Mouse (Mus musculus) kidney, embryonic 15.5 days (tissue): Measurements from ENCODE around the gene Dcbld1. TPM values are rescaled to one million over a fixed set of nuclear protein-coding genes. Genes with fewer than 3 reads are reported as not detected.
A peak's percentile ranks its signal among the peaks of the same experiment; 100 is the strongest.
"Not testable (repeated sequence)": the region's sequence is repeated elsewhere in the genome, so short reads cannot be mapped to it uniquely, and the experiment has no call there.

ENCODE experiments used
- ATAC-seq: fragments of 200-750 bp; cut with Nextera tagmentation; replicated peaks from 2 replicates; pipeline ENCODE4 v1.8.0; 2017; ENCODE audit warnings: moderate TSS enrichment; ENCODE audit not compliant: low FRiP score
- H3K27ac ChIP-seq: fragments of 300-500 bp; sonication (generic); 2 replicates; pipeline ENCODE4 v1.5.1; 2015; ENCODE audit warnings: mild to moderate bottlenecking, inconsistent platforms
- H3K27me3 ChIP-seq: fragments of 300-500 bp; sonication (generic); 2 replicates; pipeline ENCODE4 v1.6.1; 2015; ENCODE audit warnings: inconsistent platforms
- H3K36me3 ChIP-seq: fragments of 300-500 bp; sonication (generic); 2 replicates; pipeline ENCODE4 v1.6.1; 2015; ENCODE audit warnings: inconsistent platforms
- H3K4me1 ChIP-seq: fragments of 300-500 bp; sonication (generic); 2 replicates; pipeline ENCODE4 v1.6.1; 2015; ENCODE audit warnings: inconsistent platforms
- H3K4me2 ChIP-seq: fragments of 300-500 bp; sonication (generic); 2 replicates; pipeline ENCODE4 v1.6.1; 2015; ENCODE audit warnings: moderate library complexity, mild to moderate bottlenecking, inconsistent platforms
- H3K4me3 ChIP-seq: fragments of 300-500 bp; sonication (generic); replicated peaks from 2 replicates; pipeline ENCODE4 v1.5.1; 2015; ENCODE audit warnings: mild to moderate bottlenecking, inconsistent platforms
- H3K9ac ChIP-seq: fragments of 300-500 bp; sonication (generic); 2 replicates; pipeline ENCODE4 v1.6.1; 2015; ENCODE audit warnings: mild to moderate bottlenecking, inconsistent platforms
- H3K9me3 ChIP-seq: fragments of 300-500 bp; sonication (generic); replicated peaks from 2 replicates; pipeline ENCODE4 v1.6.1; 2016; ENCODE audit warnings: inconsistent platforms
- WGBS: fragments of 180-500 bp; shearing (Covaris S2); methylation state at CpG from one replicate; pipeline ENCODE4 v1.1.7; 2015; ENCODE audit warnings: mixed read lengths; 5-methylcytosine and 5-hydroxymethylcytosine counted together
- polyA plus RNA-seq: library from polyadenylated mRNA; unstranded; fragments of >200 nt; fragmentation: Nextera tagmentation; extraction: Ambion mirVana; gene quantifications from 2 replicates; pipeline ENCODE4 v1.2.1, GENCODE M21; 2015

The Dcbld1 gene
- polyA plus RNA-seq, 1 experiment from 2014 or later: 28.6 TPM

DNA sequence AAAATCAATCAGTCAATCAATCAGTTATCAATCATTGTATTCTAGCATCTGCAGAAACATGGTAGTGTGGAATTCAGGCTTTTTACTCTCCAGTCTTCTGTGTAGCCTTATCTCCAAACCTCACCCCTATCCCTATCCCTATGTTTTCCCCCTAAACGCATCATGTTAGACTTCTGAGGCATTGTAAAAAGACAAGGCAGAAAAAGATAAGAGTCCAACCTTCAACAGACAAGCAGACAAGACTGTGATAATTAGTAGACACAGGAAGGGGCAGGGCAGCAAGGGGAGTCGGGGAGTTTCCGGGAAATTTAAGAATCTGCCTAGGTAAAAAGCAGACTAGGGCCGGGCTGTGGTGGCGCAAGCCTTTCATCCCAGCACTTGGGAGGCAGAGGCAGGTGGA lies 38.0 kb downstream of the Dcbld1 start:
- 78% methylated on average over 5 of the region's 5 CpGs for WGBS
- no peak for ATAC-seq

DNA sequence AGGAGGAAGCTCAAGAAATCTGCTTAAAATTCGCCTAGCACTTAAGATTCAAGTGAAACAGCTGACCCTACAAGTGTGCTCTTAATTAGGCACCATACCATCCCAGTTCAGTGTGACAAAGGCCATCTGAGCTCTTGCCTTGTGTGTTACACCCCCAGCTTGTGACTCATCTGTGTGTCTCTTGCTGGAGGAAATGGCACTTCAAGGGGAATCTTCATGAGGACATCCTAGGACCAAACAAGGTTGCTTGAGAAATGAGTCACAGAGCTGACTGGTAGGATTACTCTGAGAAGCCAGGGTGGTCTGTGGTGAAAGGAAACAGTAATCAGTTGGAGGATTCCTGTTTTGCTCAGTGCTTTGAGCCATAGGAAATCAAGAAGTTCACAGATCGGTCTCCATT lies 39.6 kb downstream of the Dcbld1 start:
- no peak for ATAC-seq
- no peak overlapping the region for H3K27ac ChIP-seq
- 64% methylated on average over 2 of the region's 2 CpGs for WGBS
- H3K36me3 ChIP-seq: 0 out of 2 replicates have a peak, but pooled peaks cover 4% of the 10 kb centered on the region
- no peaks in the 10 kb centered on the region for H3K9me3 ChIP-seq
- H3K27me3 ChIP-seq: no peaks in the 10 kb centered on the region
- H3K9ac ChIP-seq: no peak overlapping the region
- 0 out of 2 replicates have a peak, but pooled peaks cover 4% of the 10 kb centered on the region for H3K4me1 ChIP-seq
- H3K4me3 ChIP-seq: no peak overlapping the region
- no peak overlapping the region for H3K4me2 ChIP-seq

More for the DNA sequence above, 38.0 kb downstream of the Dcbld1 start:
- no peaks in the 10 kb centered on the region for H3K9me3 ChIP-seq
- 0 out of 2 replicates have a peak, but pooled peaks cover 5% of the 10 kb centered on the region for H3K36me3 ChIP-seq
- H3K27ac ChIP-seq: no peak overlapping the region
- H3K27me3 ChIP-seq: no peaks in the 10 kb centered on the region
- H3K4me1 ChIP-seq: 0 out of 2 replicates have a peak, but pooled peaks cover 2% of the 10 kb centered on the region
- H3K9ac ChIP-seq: no peak overlapping the region
- no peak overlapping the region for H3K4me3 ChIP-seq
- no peak overlapping the region for H3K4me2 ChIP-seq

DNA sequence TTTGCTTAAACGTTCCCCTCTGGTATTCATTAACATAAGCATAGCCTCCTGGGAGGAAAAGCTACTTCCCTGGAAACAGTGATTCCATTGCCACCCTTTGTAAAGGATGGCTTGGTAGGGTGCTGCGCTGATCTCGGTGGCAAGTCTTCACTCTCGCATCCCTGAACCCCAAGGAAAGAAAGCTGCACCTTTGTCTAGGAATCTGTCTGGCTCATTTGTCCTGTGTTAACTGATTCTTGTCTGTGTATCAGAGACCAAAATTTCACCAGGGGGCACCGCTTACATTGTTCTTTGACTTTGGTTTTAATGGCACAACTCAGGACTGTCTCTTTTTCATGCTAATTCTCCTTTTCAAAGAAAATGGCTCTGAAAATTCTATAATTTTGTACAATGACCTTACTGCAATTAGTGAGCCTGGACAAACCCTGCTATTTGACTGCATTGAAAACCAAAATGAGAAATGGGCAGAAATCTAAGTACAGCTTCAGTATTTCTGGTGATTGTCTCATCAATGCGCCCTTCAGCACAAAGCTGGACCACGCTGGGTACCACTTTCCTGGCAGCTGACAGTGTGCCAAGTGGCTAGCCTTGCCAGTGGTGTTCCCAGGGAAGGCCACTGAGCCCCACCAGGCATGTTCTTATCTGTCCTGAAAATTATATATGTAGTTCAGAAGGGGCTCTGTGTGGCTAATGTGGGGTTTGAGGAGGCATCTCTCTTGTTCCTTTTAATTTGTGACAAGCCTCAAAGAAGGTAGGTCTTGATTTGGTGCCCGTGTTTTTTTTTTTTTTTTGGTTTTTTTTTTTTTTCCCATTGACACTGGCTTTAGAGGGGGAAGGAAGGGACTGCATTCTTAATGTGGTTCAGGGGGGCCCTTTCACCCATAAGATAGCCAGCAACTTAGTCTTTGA lies 40.8 kb downstream of the Dcbld1 start:
- H3K9ac ChIP-seq: no peak overlapping the region
- WGBS: 63% methylated on average over 8 of the region's 8 CpGs
- H3K9me3 ChIP-seq: no peaks in the 10 kb centered on the region
- 0 out of 2 replicates have a peak, but pooled peaks cover 7% of the 10 kb centered on the region for H3K4me1 ChIP-seq
- H3K4me2 ChIP-seq: no peak overlapping the region
- H3K36me3 ChIP-seq: 0 out of 2 replicates have a peak, but pooled peaks cover 4% of the 10 kb centered on the region
- no peak for ATAC-seq
- 0 out of 2 replicates have a peak overlapping the region, but pooled peaks have one; percentile 27 for H3K27ac ChIP-seq
- H3K4me3 ChIP-seq: no peak overlapping the region
- no peaks in the 10 kb centered on the region for H3K27me3 ChIP-seq

GRCm38 (mm10) chr10:52274910-52275604 lies 41.6 kb downstream of the Dcbld1 start:
- Histone ChIP-seq H3K4me2 (no peak overlapping the region), H3K4me3 (no peak overlapping the region), H3K9ac (no peak overlapping the region), H3K36me3 (0 out of 2 replicates have a peak, but pooled peaks cover 4% of the 10 kb centered on the region), H3K27me3 (no peaks in the 10 kb centered on the region), H3K27ac (peak overlapping the region; percentile 27; the same call in 1 of the 2 replicates), H3K9me3 (no peaks in the 10 kb centered on the region), H3K4me1 (0 out of 2 replicates have a peak, but pooled peaks cover 7% of the 10 kb centered on the region)
- ATAC-seq: no peak
- WGBS: 37% methylated on average over 15 of the region's 15 CpGs

- no peak overlapping the region for H3K9ac ChIP-seq
These were observed 43.2 kb downstream of the Dcbld1 start for GRCm38 (mm10) chr10:52276579-52276978.

GRCm38 (mm10) chr10:52277564-52277963 lies 44.1 kb downstream of the Dcbld1 start:
- not testable (repeated sequence) for H3K4me1 ChIP-seq, H3K9me3 ChIP-seq, H3K4me2 ChIP-seq, H3K27me3 ChIP-seq, H3K9ac ChIP-seq, H3K4me3 ChIP-seq, ATAC-seq, H3K27ac ChIP-seq
- WGBS: 90% methylated on average over 8 of the region's 8 CpGs
- 0 out of 2 replicates have a peak, but pooled peaks cover 11% of the 10 kb centered on the region for H3K36me3 ChIP-seq

More at GRCm38 (mm10) chr10:52276579-52276978, 43.2 kb downstream of the Dcbld1 start:
- H3K27me3 ChIP-seq: no peaks in the 10 kb centered on the region
- ATAC-seq: no peak
- H3K27ac ChIP-seq: no peak overlapping the region
- 0 out of 2 replicates have a peak, but pooled peaks cover 4% of the 10 kb centered on the region for H3K36me3 ChIP-seq
- H3K4me1 ChIP-seq: 0 out of 2 replicates have a peak, but pooled peaks cover 7% of the 10 kb centered on the region
- H3K4me2 ChIP-seq: no peak overlapping the region
- WGBS: 89% methylated on average over 3 of the region's 3 CpGs
- H3K9me3 ChIP-seq: no peaks in the 10 kb centered on the region
- H3K4me3 ChIP-seq: no peak overlapping the region

- WGBS: 60% methylated on average over 9 of the region's 9 CpGs
- Histone ChIP-seq H3K4me2 (no peak overlapping the region), H3K9ac (no peak overlapping the region), H3K9me3 (no peaks in the 10 kb centered on the region), H3K36me3 (0 out of 2 replicates have a peak, but pooled peaks cover 7% of the 10 kb centered on the region), H3K27ac (no peak overlapping the region), H3K4me1 (0 out of 2 replicates have a peak, but pooled peaks cover 7% of the 10 kb centered on the region), H3K27me3 (no peaks in the 10 kb centered on the region), H3K4me3 (no peak overlapping the region)
- ATAC-seq: 0 out of 2 replicates have a peak, but pooled peaks have one; percentile 33
These were observed 44.6 kb downstream of the Dcbld1 start for GRCm38 (mm10) chr10:52278011-52278434.

- no peaks in the 10 kb centered on the region for H3K27me3 ChIP-seq
- no peak overlapping the region for H3K9ac ChIP-seq
- H3K4me1 ChIP-seq: 0 out of 2 replicates have a peak, but pooled peaks cover 7% of the 10 kb centered on the region
- ATAC-seq: no peak
- H3K4me2 ChIP-seq: no peak overlapping the region
- H3K36me3 ChIP-seq: 0 out of 2 replicates have a peak, but pooled peaks cover 7% of the 10 kb centered on the region
- no peak overlapping the region for H3K27ac ChIP-seq
- H3K4me3 ChIP-seq: no peak overlapping the region
- H3K9me3 ChIP-seq: no peaks in the 10 kb centered on the region
- 64% methylated on average over 3 of the region's 3 CpGs for WGBS
These were observed 45.4 kb downstream of the Dcbld1 start for GRCm38 (mm10) chr10:52278866-52279265.

DNA sequence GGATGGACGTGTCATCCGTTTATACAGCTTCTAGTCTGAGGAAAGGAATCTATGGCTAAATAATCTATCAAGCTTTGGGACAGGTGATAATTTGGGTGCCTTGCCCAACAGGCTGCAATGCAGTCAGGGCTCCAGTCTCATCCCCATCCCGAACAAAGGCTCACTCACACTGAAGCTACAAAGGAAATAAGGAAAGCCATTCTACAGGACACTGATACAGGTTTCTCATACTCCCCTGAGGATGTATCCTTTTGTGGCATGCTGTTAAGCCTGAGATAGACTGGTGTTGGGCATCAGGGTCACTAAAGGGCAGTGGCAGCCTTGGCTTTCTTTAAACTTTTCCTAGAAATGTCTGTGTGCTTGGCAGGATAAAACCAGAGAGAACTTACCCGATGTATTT lies 46.5 kb downstream of the Dcbld1 start:
- WGBS: 85% methylated on average over 4 of the region's 4 CpGs
- H3K4me3 ChIP-seq: no peak overlapping the region

DNA sequence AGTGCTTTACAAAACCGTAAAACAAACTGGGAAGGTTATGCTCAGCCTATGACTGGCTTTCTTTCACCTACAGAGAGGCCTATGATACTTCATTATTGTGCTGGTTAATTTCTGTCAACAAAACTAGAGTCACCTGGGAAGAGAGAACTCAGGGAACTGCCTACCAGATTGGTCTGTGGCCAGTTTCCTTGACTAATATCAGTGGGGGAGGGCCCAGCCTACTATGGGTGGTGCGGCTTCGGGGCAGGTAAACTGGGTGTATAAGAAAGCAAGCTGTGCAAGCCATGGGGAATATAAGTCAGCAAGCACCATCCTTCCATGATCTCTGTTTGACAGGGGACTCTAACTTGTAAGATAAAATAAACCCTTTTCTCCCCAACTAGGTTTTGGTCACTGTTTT lies 47.2 kb downstream of the Dcbld1 start:
- Histone ChIP-seq H3K9ac (no peak overlapping the region), H3K27ac (no peak overlapping the region), H3K4me1 (0 out of 2 replicates have a peak, but pooled peaks cover 5% of the 10 kb centered on the region), H3K4me3 (no peak overlapping the region), H3K4me2 (no peak overlapping the region), H3K9me3 (no peaks in the 10 kb centered on the region), H3K36me3 (0 out of 2 replicates have a peak, but pooled peaks cover 7% of the 10 kb centered on the region), H3K27me3 (no peaks in the 10 kb centered on the region)
- ATAC-seq: no peak
- WGBS: 86% methylated on average over 3 of the region's 3 CpGs

More for the DNA sequence above, 46.5 kb downstream of the Dcbld1 start:
- 0 out of 2 replicates have a peak, but pooled peaks cover 5% of the 10 kb centered on the region for H3K4me1 ChIP-seq
- no peaks in the 10 kb centered on the region for H3K9me3 ChIP-seq
- H3K27me3 ChIP-seq: no peaks in the 10 kb centered on the region
- no peak overlapping the region for H3K4me2 ChIP-seq
- ATAC-seq: no peak
- 0 out of 2 replicates have a peak, but pooled peaks cover 7% of the 10 kb centered on the region for H3K36me3 ChIP-seq
- no peak overlapping the region for H3K9ac ChIP-seq
- H3K27ac ChIP-seq: no peak overlapping the region

DNA sequence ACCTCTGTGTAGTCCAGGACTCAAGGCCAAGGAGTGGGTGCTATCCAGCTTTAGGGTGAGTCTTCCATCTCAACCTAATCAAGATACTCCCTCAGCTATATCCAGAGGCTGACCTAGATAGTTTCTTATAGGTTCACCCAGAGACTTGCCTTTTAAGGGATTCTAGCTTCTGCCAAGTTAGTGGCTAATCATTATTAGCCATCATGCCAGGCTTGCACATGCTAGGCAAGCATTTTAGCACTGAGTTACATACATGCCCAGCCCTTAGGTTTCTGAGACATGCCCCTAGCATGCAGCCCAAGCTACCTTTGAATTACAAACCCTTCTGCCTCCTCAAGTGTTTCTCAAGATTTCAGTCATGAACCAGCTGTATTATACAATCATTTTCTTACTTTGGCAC lies 47.9 kb downstream of the Dcbld1 start:
- H3K27me3 ChIP-seq: no peaks in the 10 kb centered on the region
- H3K27ac ChIP-seq: no peak overlapping the region
- H3K36me3 ChIP-seq: 0 out of 2 replicates have a peak, but pooled peaks cover 7% of the 10 kb centered on the region
- 0 out of 2 replicates have a peak, but pooled peaks cover 5% of the 10 kb centered on the region for H3K4me1 ChIP-seq
- H3K4me2 ChIP-seq: no peak overlapping the region
- H3K9me3 ChIP-seq: no peaks in the 10 kb centered on the region
- H3K9ac ChIP-seq: no peak overlapping the region
- no peak overlapping the region for H3K4me3 ChIP-seq
- no peak for ATAC-seq
